Mouse (Mus musculus) kidney, adult 2 months (tissue): ENCODE measurements around the gene Gm47189.
"Not testable (repeated sequence)": the region's sequence is repeated elsewhere in the genome, so short reads cannot be mapped to it uniquely, and the experiment has no call there.

ENCODE experiments used
- CTCF ChIP-seq: fragments of 200-500 bp; conservative IDR thresholded peaks from 2 replicates; pipeline ENCODE4 v1.5.1; 2011; ENCODE audit warnings: low read depth, mild to moderate bottlenecking, control low read depth, low read length, moderate library complexity, mixed read lengths; ENCODE audit not compliant: insufficient read depth, insufficient read length
- POLR2A ChIP-seq: fragments of 200-500 bp; IDR thresholded peaks from one replicate; pipeline ENCODE4 v1.6.1; 2011; ENCODE audit warnings: low read depth, low read length, control low read depth

GRCm38 (mm10) chr14:41717180-41717579 is 55.1 kb downstream of the Gm47189 start:
- TF ChIP-seq POLR2A, CTCF: not testable (repeated sequence)
